Mouse (Mus musculus) kidney, embryonic 14.5 days (tissue): ENCODE data around the gene Zmynd10. TPM values are rescaled to one million over a fixed set of nuclear protein-coding genes. Genes with fewer than 3 reads are reported as not detected.

Experiments used
- ATAC-seq: fragments of 200-750 bp; cut with Nextera tagmentation; 2 replicates; pipeline ENCODE4 v1.8.0; 2017; ENCODE audit warnings: moderate number of reproducible peaks, mild to moderate bottlenecking, moderate TSS enrichment, moderate library complexity; ENCODE audit not compliant: low FRiP score, low TSS enrichment
- H3K27ac ChIP-seq: fragments of 300-500 bp; sonication (generic); 2 replicates; pipeline ENCODE4 v1.5.1; 2014; ENCODE audit warnings: low read depth, mild to moderate bottlenecking, low read length, moderate library complexity, mixed read lengths
- H3K27me3 ChIP-seq: fragments of 300-500 bp; sonication (generic); 2 replicates; pipeline ENCODE4 v1.6.1; 2014; ENCODE audit warnings: mild to moderate bottlenecking, low read length; ENCODE audit not compliant: control insufficient read depth, insufficient read depth
- H3K36me3 ChIP-seq: fragments of 300-500 bp; sonication (generic); 2 replicates; pipeline ENCODE4 v1.6.1; 2014; ENCODE audit warnings: low read length, mixed read lengths; ENCODE audit not compliant: control insufficient read depth, insufficient read depth
- H3K4me1 ChIP-seq: fragments of 300-500 bp; sonication (generic); 2 replicates; pipeline ENCODE4 v1.6.1; 2014; ENCODE audit warnings: low read length, mixed read lengths; ENCODE audit not compliant: control insufficient read depth, insufficient read depth
- H3K4me2 ChIP-seq: fragments of 300-500 bp; sonication (generic); replicated peaks from 2 replicates; pipeline ENCODE4 v1.6.1; 2014; ENCODE audit warnings: low read depth, mild to moderate bottlenecking, low read length
- H3K4me3 ChIP-seq: fragments of 300-500 bp; sonication (generic); 2 replicates; pipeline ENCODE4 v1.5.1; 2014; ENCODE audit warnings: mild to moderate bottlenecking, low read length
- H3K9ac ChIP-seq: fragments of 300-500 bp; sonication (generic); 2 replicates; pipeline ENCODE4 v1.6.1; 2014; ENCODE audit warnings: low read depth, mild to moderate bottlenecking, low read length, moderate library complexity
- H3K9me3 ChIP-seq: fragments of 300-500 bp; sonication (generic); 2 replicates; pipeline ENCODE4 v1.6.1; 2016; ENCODE audit warnings: low read length; ENCODE audit not compliant: control insufficient read depth
- WGBS: fragments of 180-500 bp; shearing (Covaris S2); extraction: QIAGEN DNeasy Blood & Tissue Kit; methylation state at CpG from one replicate; pipeline ENCODE4 v1.1.7; 2014; 5-methylcytosine and 5-hydroxymethylcytosine counted together
- polyA plus RNA-seq: library from polyadenylated mRNA; unstranded; fragments of >200 nt; fragmentation: Nextera tagmentation; extraction: Ambion mirVana; gene quantifications from 2 replicates; pipeline ENCODE4 v1.2.1, GENCODE M21; 2014

Zmynd10 gene
- polyA plus RNA-seq, 1 experiment from 2014 or later: 1.7 TPM

GRCm38 (mm10) chr9:107599433-107599832 is 52.3 kb downstream of the Zmynd10 start:
- Histone ChIP-seq H3K27me3 (no peaks in the 10 kb centered on the region), H3K36me3 (peaks cover 4% of the 10 kb centered on the region; the same call in 1 of the 2 replicates), H3K9me3 (no peaks in the 10 kb centered on the region), H3K9ac (no peak overlapping the region), H3K4me3 (no peak overlapping the region), H3K4me1 (peaks cover 10% of the 10 kb centered on the region), H3K27ac (no peak overlapping the region), H3K4me2 (no peak overlapping the region)
- no peak for ATAC-seq
- 84% methylated on average over 9 of the region's 9 CpGs for WGBS

GRCm38 (mm10) chr9:107599842-107600241 is 52.7 kb downstream of the Zmynd10 start:
- no peaks in the 10 kb centered on the region for H3K9me3 ChIP-seq
- H3K27ac ChIP-seq: no peak overlapping the region
- H3K9ac ChIP-seq: no peak overlapping the region
- no peak overlapping the region for H3K4me2 ChIP-seq
- peaks cover 1% of the 10 kb centered on the region; the same call in 1 of the 2 replicates for H3K36me3 ChIP-seq
- no peak overlapping the region for H3K4me3 ChIP-seq
- H3K4me1 ChIP-seq: peaks cover 13% of the 10 kb centered on the region
- no peaks in the 10 kb centered on the region for H3K27me3 ChIP-seq
- 73% methylated on average over 14 of the region's 14 CpGs for WGBS
- no peak for ATAC-seq

- WGBS: 81% methylated on average over 12 of the region's 12 CpGs
- H3K4me1 ChIP-seq: peaks cover 22% of the 10 kb centered on the region
- H3K9me3 ChIP-seq: no peaks in the 10 kb centered on the region
Measured at GRCm38 (mm10) chr9:107600745-107601144, 53.6 kb downstream of the Zmynd10 start.

More at GRCm38 (mm10) chr9:107600745-107601144, 53.6 kb downstream of the Zmynd10 start:
- no peaks in the 10 kb centered on the region for H3K36me3 ChIP-seq
- H3K9ac ChIP-seq: no peak overlapping the region
- no peak for ATAC-seq
- H3K27ac ChIP-seq: no peak overlapping the region
- no peak overlapping the region for H3K4me2 ChIP-seq
- H3K27me3 ChIP-seq: no peaks in the 10 kb centered on the region
- no peak overlapping the region for H3K4me3 ChIP-seq

Other genes starting within 250 kb of the Zmynd10 start
- gene Hemk1, start 208.9 kb upstream of the Zmynd10 start, polyA plus RNA-seq: 9.7 and 11.3 TPM in 2 replicates
- 0.31 and 0.43 TPM in 2 replicates for gene 6430571L13Rik, start 206.7 kb upstream of the Zmynd10 start, polyA plus RNA-seq
- 0.77 and 0.87 TPM in 2 replicates for gene Cacna2d2, start 147.7 kb upstream of the Zmynd10 start, polyA plus RNA-seq
- 45.0 and 49.9 TPM in 2 replicates for gene Tmem115, start 13.4 kb upstream of the Zmynd10 start, polyA plus RNA-seq
- gene Cyb561d2, start 5.1 kb upstream of the Zmynd10 start, polyA plus RNA-seq: 28.7 and 32.3 TPM in 2 replicates
- gene Nprl2, start 5.1 kb upstream of the Zmynd10 start, polyA plus RNA-seq: 41.0 and 48.6 TPM in 2 replicates
- 53.2 and 60.1 TPM in 2 replicates for gene Rassf1, start 4.3 kb downstream of the Zmynd10 start, polyA plus RNA-seq
- gene Tusc2, start 16.0 kb downstream of the Zmynd10 start, polyA plus RNA-seq: 39.0 and 45.9 TPM in 2 replicates
- 135 and 136 TPM in 2 replicates for gene Hyal2, start 20.6 kb downstream of the Zmynd10 start, polyA plus RNA-seq
- gene Hyal1, start 29.6 kb downstream of the Zmynd10 start, polyA plus RNA-seq: 6.8 and 7.3 TPM in 2 replicates
- gene Naa80, start 31.6 kb downstream of the Zmynd10 start, polyA plus RNA-seq: 16.0 and 18.4 TPM in 2 replicates
- 0.84 and 1.5 TPM in 2 replicates for gene Hyal3, start 33.5 kb downstream of the Zmynd10 start, polyA plus RNA-seq
- 59.1 and 61.4 TPM in 2 replicates for gene Ifrd2, start 40.3 kb downstream of the Zmynd10 start, polyA plus RNA-seq
- gene Sema3b, start 61.9 kb downstream of the Zmynd10 start, polyA plus RNA-seq: 6.4 and 9.5 TPM in 2 replicates
- gene Gnai2, start 88.1 kb downstream of the Zmynd10 start, polyA plus RNA-seq: 386 and 445 TPM in 2 replicates
- 4.8 and 6.5 TPM in 2 replicates for gene Slc38a3, start 122.2 kb downstream of the Zmynd10 start, polyA plus RNA-seq
- gene Gnat1, start 132.4 kb downstream of the Zmynd10 start, polyA plus RNA-seq: 4.7 and 5.3 TPM in 2 replicates
- 32.4 and 38.4 TPM in 2 replicates for gene Sema3f, start 163.2 kb downstream of the Zmynd10 start, polyA plus RNA-seq
- gene Rbm5, start 223.7 kb downstream of the Zmynd10 start, polyA plus RNA-seq: 128 and 193 TPM in 2 replicates